Mouse (Mus musculus): ENCODE measurements around the gene Abhd6.

- TF ChIP-seq POLR2A (IDR thresholded peaks at IDR 0.05; ENCODE audit: borderline replicate concordance, extremely low read depth, low read depth, low read length) (no peak), CTCF (IDR thresholded peaks at IDR 0.05; ENCODE audit: insufficient read depth, low read length) (no peak)
These were observed 51.8 kb downstream of the Abhd6 start for GRCm38 (mm10) chr14:8054310-8055102.

Data from lung, adult 2 months (tissue).